Mouse (Mus musculus) layer of hippocampus, adult 8-10 months (tissue): ENCODE measurements around the gene Csrp3. TPM values are rescaled to one million over a fixed set of nuclear protein-coding genes. Genes with fewer than 3 reads are reported as not detected.

ENCODE experiments used
- DNase-seq, 2 experiments: peaks; one replicate each; pipeline ENCODE4 v3.0.0; 2022; ENCODE audit warnings: low spot score in 2 of 2
- total RNA-seq, 4 experiments: library from RNA; stranded (reverse); gene quantifications; 2 replicates each; pipeline ENCODE4 v1.2.4; 2022

Csrp3 gene
- total RNA-seq, 4 experiments from 2014 or later, result not detected

DNA sequence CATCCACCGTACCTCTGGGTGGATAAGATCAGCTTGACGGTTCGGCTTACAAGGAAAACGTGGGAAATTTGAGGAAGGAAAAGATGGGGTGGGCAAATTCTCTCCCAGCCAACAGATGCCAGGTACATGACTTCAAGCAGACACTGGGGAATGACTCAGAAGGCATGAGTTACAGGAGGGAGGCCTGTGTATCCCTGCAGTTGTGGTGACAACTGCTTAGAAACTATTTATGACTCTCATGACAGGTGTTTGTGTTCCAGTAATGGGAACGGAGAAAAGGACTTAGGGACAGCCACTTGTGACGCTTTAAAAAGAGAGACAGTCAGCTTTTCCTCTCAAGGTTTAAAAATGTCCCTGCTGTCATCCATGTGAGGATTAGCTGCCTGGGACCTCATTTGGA, 22.3 kb upstream of the Csrp3 start:
- DNase-seq, result no peak

DNA sequence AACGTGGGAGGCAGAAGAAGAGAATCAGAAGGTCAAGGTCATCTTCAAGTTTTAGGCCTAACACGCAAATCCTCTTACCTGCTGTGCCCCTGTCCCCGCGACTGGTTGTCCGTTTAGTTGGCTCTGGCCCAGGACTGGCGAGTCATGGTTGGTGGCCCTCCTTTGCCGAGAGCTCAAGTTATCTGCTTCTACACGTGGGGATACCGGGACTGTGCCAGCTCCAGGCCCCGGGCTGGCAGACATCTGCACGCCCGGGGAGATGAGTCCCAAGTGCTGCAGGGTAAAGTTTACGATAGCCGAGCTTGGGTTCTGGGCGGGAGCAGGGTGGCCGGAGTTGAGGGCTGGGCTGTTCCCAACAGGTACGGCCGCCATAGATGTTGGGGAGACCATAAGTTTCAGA, 19.7 kb upstream of the Csrp3 start:
- DNase-seq, result no peak

DNA sequence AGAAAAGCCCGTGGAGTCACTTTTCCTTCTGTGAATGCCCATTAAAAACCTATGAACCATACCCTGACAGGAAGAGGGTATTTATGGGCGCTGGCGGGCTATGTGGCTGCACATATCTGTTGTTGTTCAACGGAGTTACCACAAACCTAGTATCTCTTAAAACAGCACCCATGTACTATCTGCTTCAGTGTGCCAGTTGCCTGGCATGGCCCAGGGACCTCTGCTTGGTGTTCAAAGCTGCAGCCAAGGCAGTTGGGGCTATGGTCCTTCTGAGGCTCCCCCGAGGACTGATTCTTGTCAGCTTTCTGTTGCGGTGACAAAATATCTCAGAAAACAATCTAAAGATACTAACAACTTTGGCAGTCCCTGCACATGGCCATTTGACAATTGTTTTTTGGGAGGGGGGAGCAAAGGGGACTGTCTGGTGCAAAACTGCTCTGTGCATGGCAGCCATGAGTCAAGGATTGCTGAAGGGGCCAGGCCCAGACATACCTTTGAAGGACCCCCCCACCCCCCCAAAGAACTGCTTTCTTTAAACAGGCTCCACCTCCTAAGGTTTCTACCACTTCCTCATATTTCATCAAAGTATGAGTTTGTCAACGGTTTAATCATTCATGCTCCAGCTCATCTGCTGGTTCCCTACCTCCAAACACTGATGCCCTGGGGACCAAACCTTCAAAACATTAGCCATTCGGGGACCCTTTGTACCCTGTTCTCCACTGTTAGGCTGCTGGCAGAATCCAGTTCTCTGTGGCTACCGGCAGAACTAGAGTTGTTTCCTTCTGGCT, 17.0 kb upstream of the Csrp3 start:
- DNase-seq, result no peak

GRCm38 (mm10) chr7:48864199-48864598, 16.4 kb upstream of the Csrp3 start:
- DNase-seq, result no peak

GRCm38 (mm10) chr7:48861796-48862195, 14.0 kb upstream of the Csrp3 start:
- no peak for DNase-seq

- no peak for DNase-seq
Observed at GRCm38 (mm10) chr7:48860948-48861347, 13.1 kb upstream of the Csrp3 start.

GRCm38 (mm10) chr7:48859362-48859761, 11.5 kb upstream of the Csrp3 start:
- no peak for DNase-seq

- no peak for DNase-seq
Observed at GRCm38 (mm10) chr7:48858257-48858656, 10.4 kb upstream of the Csrp3 start.

- no peak for DNase-seq
Observed at GRCm38 (mm10) chr7:48855461-48855860, 7.6 kb upstream of the Csrp3 start.

- DNase-seq, result no peak
Observed at GRCm38 (mm10) chr7:48853496-48853895, 5.7 kb upstream of the Csrp3 start.

GRCm38 (mm10) chr7:48851529-48852104, 3.8 kb upstream of the Csrp3 start:
- DNase-seq, result no peak

GRCm38 (mm10) chr7:48846755-48847154, 1.1 kb downstream of the Csrp3 start:
- DNase-seq, result no peak

- DNase-seq, result no peak
Observed at GRCm38 (mm10) chr7:48845213-48845973, 2.4 kb downstream of the Csrp3 start.

DNA sequence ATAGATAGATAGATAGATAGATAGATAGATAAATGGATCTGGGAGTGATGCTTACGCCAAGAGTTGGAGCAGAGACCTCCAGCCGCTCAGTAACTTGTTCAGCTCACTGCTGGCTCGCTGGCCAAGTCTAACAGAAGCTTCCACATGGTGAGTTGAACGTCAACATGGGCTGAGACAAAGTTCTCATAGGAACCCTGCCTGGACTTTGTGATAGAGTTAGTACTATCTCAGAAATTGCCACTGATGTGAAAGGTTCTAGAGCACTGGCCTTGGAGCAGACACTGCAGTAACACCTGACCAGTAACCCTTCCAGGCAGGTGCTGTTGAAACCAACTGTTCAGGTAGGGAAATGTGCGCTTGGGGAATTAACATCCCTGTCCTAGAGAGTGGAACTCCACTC, 4.3 kb downstream of the Csrp3 start:
- DNase-seq, result no peak

DNA sequence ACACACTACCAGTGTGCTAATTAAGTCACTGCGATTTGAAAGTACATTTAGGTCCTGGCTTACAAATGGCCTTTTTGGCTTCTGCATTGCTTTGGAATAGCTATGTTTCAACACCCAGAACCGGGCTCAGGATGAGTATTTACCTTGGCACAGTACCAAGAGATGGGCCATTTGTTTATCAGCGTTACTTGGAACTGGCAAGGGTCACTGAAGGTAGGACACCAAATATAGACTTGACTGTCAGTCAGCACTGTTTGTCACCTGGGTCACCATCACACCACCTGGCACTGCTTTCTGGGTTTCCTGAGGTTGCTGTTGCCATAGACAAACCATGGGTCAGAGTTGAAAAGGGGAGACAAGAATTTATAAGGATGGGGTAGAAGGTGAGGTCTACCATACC, 5.5 kb downstream of the Csrp3 start:
- no peak for DNase-seq

DNA sequence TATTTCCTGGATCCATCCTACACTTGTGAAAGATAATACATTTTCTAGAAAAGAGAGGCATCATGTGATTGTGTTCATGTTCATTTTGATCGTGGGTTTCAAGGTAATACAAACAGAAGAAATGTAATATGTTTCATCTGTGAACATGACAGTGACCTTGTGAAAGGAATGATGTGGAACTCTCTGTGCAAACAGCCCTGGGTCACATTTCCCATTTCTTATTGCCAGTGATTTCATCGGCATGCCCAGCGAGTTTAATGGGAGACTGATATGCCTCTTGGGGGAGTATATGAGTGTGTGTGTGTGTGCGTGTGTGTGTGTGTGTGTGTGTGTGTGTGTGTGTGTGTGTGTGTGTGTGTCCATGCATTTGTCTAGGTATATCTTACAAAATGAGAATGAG, 6.3 kb downstream of the Csrp3 start:
- DNase-seq, result no peak

DNA sequence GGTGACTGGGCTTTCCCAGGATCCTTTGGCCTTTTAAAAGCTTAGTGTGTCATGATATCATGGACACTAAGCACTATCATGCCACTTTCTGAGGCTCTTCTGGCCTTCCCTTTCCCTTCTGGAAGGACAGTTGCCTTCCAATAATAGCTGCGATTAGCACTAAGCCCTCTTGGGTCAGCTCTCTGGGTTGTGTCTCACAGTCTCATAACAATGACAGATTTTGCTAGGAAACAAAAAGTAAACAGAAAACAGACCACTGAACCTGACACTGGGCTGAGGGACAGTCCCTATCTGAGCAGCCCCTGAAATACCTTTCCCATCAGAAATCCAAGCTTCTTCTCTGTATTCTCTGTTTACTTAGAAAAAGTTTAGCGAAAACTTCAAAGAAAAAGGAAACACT, 7.3 kb downstream of the Csrp3 start:
- DNase-seq, result no peak

DNA sequence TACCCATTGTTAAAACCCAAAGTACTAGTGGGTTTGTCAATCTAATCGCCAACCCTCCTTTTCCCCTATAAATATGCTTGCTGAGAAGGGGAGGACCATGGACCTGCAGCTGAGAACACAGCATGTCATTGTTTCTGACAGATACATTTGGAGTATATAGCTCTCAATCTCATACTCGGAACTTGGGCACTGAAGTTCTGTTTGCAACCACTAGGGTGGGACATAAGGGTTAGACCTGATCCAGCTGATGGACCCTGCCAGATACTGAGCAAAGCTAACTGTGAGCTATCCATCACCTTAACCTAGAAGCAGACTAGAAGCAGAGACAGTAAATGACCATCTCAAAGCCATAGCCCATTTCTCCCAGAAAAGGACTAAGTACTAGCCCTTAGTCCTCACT, 9.4 kb downstream of the Csrp3 start:
- no peak for DNase-seq

- DNase-seq, result no peak
Observed at GRCm38 (mm10) chr7:48836949-48837348, 10.9 kb downstream of the Csrp3 start.

DNA sequence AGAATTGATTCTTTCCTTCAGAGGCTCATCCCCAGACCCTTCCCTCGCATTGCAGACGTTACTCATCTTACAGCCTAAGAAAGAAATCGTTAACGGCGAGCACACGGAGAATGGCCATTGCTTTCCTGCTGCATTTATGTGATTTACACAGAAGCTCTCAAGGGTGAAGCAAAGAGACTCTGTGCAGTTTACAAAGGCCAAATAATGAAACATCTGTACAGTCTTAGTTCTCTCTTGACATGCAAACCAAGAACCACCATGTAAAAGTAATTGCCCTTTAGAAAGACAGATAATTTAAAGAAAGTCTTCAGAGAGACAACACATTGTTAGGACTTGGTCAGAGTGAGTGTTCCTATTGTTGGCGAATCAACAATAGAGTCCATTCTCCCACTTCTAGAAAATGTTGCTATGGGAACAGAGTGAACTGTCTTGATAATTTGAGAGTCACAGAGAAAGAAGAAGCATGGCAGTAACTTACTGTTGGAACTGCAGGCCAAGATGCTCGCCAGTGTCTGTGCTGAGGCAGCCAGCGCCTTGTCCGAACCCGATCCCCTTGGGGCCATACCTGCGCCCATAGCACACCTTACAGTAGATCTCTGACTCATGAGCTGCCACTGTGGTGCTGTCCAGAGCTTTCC, 12.7 kb downstream of the Csrp3 start:
- DNase-seq, result no peak

GRCm38 (mm10) chr7:48834371-48834970, 13.4 kb downstream of the Csrp3 start:
- DNase-seq, result no peak

DNA sequence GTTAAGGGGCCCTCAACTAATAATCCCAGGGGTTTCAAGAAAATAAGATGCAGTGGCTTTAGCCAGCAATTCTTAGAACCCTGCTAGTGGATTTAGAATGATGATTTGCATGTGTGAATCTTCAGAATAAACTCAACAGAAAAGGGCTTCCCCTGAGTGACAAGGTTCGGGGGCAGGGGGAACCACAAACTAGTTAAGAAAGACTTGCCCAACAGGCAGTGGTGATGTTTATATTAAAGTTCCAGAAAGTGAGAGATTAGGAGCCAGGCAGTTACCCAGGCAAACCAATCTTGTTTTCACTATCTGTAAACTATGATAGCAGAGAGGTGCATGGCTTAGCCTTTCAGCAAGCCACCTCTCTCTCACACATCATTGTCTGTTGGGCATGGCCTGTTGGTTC, 15.1 kb downstream of the Csrp3 start:
- no peak for DNase-seq
